Mouse (Mus musculus) E14TG2a.4 (cell line): Measurements from ENCODE around the gene Wdr63.
"Not testable (repeated sequence)": the region's sequence is repeated elsewhere in the genome, so short reads cannot be mapped to it uniquely, and the experiment has no call there.

ENCODE experiments used
- CTCF ChIP-seq: conservative IDR thresholded peaks from 2 replicates; pipeline ENCODE4 v1.5.1; 2014; ENCODE audit warnings: low read length
- NANOG ChIP-seq: IDR thresholded peaks from 2 replicates; pipeline ENCODE4 v1.6.1; 2014; ENCODE audit warnings: borderline replicate concordance, low read length, mixed read lengths
- POU5F1 ChIP-seq: IDR thresholded peaks from 2 replicates; pipeline ENCODE4 v1.6.1; 2014; ENCODE audit warnings: low read length, borderline replicate concordance

DNA sequence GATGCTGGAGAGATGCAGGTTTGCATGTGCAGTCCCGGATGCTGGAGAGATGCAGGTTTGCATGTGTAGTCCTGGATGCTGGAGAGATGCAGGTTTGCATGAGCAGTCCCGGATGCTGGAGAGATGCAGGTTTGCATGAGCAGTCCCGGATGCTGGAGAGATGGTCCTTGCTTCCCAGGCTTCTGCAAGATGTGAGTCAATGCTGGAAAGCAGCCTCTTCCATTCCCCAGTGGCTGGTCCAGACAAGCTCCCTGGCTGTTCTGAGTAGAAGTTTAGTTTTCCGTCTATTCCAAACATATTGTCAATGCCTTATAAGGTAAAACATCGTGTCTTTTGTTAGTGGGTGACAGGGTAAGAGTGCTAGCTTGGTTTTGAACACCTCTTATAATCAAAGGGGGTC, 111.4 kb downstream of the Wdr63 start:
- not testable (repeated sequence) for TF ChIP-seq CTCF, POU5F1, NANOG
